Mouse (Mus musculus): ENCODE measurements around the gene Cdc25a.

Gene Cdc25a

DNA sequence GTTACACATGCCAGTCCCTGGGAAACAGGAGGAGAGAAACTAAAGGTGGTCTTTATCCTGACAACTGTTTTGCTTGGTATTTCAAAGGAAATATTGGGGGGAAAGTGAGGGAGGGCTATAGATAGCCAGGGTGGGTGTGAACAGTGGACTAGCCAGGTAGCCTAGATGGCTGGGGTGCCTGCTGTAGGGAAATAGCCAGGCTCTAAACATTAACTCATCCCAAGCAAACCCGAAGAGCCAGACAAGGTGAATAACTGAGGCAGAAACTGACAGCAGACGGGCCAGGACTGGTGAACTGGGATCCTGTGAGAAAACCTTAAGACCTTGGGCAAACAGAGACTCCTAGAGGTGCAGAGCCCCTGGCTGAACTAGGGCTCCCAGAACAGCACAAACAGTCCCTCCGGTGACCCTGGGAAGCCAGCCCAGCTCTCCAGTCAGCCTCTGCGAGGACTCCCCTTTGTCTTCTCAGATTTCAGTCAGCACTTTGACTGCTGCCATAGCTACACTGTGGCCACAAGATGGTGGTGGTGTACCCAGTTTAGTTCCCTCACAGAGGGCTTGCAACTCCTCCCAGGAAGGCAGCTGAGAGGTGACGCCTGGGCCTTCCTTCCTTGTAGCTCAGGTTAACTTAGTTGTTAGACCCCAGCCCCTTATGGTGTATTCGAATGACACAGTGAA is 19.2 kb downstream of the Cdc25a start:
- DNase-seq (ENCODE audit: low read depth, low spot score) = peak; percentile 80

DNA sequence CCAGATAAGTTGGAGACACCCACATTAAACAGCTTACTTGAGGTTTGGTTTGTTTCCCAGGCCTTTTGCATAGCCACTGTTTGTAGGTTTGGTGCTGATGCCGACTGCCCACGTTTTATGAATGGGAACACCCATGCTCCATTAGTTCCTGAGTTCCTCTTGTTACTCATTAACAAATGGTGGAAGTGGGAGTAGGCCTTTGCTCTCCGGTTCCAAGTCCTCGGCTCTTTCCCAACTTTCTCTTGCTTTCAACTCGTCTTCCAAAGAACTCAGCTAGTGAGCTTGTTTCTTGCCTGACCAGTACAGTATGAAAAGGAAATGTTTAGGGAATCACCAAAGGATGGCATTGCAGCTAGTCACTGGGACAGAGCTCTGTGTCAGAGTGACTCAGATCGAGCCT is 20.2 kb downstream of the Cdc25a start:
- no peak for DNase-seq (ENCODE audit: low read depth, low spot score)

DNA sequence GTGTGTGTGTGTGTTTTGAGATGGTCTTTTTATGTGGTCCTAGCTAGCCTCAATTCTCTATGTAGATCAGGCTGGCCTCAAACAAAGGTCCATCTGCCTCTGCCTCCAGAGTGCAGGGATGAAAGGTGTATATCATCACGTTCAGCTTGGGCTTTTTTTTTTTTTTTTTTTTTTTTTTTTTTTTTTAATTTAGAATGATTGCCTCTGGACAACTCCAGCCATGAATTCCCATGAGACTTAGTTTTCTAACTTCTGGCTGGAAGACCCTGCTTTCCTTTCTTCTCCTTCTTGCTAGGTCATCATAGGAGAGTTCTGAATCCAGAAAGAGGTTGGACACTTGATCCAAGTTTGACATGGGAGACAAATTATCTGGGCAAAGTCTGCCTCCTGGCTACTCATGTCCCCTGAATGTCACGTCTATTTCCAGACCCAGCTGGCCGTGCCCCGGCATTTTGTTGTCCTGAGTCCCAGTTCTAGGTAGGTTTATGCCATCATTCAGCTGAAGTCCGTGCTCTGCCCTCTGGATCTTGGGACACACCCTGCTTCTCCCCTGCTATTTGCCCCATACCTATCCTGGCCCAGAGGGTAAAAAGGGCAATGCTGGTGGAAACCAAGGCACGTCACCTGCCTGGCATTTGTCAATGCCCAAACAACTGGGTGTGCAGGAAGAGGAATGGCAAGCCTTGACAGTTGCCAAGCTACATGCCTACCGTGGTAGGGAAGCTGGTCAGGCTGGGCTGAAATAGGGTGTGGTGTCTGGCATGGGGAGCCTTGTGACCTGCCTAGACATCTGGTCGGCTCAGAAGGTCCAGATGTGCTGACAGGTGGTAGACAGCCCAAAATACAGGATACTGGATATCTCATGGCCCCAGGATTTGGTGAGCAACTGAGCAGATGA is 21.1 kb downstream of the Cdc25a start:
- DNase-seq (ENCODE audit: low read depth, low spot score) = no peak

DNA sequence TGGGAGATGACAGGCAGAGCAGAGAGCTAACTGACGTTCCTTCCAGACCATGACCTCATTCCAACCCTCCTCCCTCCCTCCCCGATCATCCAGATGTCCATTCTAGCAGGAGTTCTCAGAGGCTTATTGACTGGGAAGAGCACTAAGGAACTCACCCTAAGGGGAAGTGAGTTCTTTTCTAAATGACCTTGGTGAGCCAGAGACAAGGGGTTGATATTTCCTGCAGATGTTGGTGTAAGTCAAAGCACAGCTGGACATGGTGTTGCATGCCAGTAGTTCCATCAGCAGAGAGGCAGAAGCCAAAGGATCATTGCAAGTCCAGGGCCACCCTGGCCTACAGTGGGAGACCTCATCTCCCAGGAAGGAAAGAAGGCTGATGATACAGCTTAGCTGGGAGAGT is 22.6 kb downstream of the Cdc25a start:
- no peak for DNase-seq (ENCODE audit: low read depth, low spot score)

DNA sequence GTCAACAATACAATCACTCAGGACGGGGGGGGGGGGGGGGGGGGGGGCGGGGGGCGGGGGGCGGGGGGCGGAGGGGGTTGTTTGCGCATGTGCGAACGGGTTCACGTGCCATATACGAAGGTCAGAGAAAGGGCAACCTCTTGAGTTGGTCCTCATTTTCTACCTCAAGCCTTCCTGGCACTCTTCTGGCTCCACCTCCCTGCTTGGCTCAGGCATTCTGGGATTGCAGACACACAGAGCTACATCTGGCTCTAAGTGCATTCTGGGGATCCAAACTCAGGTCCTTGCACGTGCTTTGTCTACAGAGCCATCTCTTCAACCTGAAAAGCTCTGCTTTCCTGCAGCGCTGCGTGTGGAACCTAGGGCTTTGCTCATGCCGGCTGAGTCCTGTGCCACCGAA is 24.0 kb downstream of the Cdc25a start:
- DNase-seq (ENCODE audit: low read depth, low spot score) = no peak

DNA sequence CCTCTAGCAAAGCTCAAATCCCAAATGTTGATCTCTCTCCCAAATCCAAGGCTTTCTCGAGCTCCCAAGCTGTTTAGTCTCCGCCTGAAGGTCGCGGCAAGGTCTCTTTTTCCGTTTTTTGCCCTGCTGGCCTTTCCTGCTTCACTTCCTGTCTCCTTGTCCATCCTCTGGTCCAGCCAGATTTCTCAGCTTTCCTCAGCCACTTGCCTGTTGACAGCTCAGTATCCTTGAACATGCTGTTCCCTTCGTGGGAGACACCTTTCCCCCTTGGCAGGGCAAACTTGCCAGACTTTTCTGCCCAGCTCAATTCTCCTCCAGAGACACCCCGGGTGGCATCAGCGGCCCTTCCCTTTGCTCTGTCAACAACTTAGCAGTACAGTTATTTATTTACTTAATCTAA is 24.4 kb downstream of the Cdc25a start:
- no peak for DNase-seq (ENCODE audit: low read depth, low spot score)

DNA sequence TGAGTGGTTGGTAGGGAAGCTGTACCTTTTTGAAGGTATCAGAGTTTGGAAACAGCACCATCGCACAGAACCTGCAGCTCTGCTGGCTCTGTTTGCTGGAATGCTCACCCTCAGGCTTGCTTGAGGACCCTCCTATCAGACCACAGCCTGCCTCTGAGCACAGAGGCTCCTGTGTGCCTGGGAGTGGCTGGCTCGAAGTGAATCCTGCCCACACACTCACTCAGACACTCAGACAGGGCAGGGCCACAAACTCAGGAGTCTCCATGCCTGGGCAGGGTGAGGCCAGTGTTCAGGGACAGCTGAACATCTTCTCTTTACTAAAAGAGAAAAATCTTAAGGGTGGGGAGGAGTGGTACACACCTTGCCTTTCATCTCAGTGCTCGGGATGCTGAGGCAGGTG is 25.2 kb downstream of the Cdc25a start:
- no peak for DNase-seq (ENCODE audit: low read depth, low spot score)

DNA sequence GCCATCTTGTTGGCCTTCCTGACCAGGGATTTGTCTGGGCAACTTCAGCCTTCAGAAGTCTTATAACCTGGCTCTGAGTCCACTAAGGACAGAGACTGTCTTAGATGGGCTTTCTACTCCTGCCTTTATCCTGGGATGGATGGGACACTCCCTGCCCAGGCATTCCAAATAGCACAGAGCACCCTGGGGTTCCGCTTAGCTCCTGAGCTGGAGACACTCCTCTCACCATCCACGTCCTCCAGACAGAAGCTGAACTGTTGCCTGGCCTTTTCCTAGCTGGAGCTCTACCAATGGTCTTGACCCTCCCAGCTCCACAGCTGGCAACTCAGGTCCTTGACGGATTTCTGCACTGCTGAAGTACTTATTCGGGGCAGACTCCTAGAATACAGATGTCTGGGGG is 26.9 kb downstream of the Cdc25a start:
- no peak for DNase-seq (ENCODE audit: low read depth, low spot score)

DNA sequence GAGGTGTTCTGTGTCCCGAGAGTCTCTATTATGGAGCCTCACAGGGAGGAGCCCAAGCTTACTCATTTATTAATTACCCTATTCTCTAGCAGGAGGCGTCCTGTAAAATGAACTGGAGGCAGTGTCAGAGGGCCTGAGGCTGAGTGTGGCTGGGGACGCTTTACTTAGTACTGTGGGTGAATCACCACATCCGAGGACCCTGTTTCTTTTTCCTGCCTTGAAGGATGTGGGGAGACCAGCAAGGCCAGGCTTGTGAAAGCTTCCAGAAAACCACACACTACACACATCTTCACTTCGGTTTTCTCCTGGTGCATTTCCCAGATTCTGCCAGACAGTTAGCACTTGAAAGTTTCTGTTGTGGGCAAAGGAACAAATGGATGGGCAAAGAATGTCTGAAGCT is 27.4 kb downstream of the Cdc25a start:
- DNase-seq (ENCODE audit: low read depth, low spot score) = no peak

DNA sequence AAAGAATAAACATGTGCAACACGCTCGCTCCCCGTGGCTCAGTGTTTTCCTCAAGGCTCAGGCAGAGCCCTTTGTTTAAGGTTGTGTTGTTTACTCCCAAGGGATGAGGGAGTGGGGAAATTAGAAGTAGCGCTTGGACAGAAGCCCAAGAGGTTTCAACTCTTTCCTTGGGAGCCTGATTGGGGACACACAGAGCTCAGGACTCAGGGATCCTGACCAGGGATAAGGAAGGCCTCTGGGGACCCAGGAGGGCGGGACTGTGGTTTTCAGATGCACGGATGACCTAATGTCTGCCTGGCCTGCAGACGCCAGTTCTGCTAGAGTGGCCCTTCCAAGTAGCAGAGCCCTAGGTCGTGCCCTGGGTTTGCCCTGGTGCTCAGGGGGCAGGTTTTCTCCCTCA is 31.9 kb downstream of the Cdc25a start:
- DNase-seq (ENCODE audit: low read depth, low spot score) = no peak

DNA sequence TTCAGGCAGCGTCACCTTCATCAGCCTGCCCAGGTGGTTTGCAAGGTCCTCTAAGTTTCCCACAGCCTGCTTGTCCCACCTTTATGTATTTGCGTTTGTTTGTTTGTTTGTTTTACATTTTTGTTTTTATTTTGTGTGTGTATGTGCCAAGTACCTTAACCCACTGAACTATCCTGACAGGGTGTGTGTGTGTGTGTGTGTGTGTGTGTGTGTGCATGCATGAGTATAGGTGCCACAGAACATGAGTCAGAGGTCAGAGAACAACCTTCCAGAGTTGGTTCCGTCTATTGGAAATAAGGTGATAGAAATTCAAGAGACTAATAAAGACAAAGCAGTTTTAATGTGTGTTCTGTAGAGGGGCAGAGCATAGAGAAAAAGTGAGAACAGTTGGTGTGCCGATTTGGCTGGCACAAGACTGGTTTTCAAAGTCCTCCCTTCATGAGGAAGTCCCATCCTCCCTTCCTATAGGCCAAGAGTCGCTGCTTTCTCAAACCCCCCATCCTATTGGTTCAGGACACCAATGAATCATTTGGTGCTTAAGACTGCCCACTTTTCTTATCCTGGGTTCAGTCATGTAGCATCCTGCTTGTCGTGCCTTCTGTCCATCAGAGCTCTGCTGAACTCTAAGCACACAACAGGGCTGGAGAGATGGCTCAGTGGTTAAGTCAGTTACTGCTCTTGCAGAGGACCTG is 32.5 kb downstream of the Cdc25a start:
- DNase-seq (ENCODE audit: low read depth, low spot score) = no peak

DNA sequence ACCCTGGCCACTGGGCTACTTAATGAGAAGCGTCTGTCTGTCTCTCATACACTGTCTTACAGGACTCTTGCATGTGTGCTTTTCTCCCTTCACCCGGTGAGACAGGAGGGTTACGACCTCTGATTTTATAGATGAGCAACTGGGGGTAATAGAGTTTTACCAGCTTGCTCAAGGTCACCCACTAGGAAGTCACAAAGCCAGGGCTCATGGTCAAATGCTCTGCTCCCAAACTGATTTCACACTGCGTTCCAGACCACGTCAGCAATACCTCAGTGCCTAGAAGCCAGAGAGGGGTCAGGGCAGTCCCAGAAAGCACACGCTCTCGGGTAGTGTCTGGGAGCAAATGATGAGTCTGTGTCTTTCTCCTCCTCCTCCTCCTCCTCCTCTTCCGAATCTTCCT is 33.7 kb downstream of the Cdc25a start:
- DNase-seq (ENCODE audit: low read depth, low spot score) = no peak

DNA sequence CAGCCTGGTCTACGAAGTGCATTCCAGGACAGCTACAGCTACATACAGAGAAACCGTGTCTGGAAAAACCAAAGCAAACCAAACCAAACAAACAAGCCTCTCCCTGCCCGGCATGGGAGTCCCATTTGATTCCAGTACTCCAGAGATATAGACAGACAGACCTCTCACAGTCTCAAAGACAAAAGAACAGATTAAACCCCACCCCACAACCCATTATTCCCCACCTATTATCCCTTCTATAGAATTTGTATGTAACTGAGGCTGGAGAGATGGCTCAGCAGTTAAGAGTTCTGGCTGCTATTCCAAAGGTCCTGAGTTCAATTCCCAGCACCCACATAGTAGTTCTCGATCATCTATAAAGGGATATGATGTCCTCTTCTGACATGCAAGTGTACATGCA is 34.5 kb downstream of the Cdc25a start:
- no peak for DNase-seq (ENCODE audit: low read depth, low spot score)

DNA sequence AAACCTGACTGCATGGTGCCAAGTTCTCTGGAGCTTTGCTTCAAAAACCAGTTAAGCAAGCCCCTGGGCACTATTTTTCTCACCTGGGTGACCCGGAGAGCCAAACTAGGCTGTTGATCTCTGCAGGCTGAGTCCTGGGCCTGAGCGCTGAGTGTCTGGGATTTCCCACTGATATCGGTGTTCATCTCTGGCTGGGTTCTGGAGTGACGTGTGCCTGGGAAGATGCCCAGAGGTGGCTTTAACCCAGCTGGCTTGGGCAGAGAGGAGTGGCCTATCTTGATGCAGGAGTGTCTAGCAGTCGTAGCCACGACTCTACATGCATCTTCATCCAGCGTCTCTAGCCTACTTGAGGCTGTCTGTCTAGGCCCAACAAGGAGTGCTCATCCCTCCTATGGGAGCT is 36.4 kb downstream of the Cdc25a start:
- DNase-seq (ENCODE audit: low read depth, low spot score) = no peak

DNA sequence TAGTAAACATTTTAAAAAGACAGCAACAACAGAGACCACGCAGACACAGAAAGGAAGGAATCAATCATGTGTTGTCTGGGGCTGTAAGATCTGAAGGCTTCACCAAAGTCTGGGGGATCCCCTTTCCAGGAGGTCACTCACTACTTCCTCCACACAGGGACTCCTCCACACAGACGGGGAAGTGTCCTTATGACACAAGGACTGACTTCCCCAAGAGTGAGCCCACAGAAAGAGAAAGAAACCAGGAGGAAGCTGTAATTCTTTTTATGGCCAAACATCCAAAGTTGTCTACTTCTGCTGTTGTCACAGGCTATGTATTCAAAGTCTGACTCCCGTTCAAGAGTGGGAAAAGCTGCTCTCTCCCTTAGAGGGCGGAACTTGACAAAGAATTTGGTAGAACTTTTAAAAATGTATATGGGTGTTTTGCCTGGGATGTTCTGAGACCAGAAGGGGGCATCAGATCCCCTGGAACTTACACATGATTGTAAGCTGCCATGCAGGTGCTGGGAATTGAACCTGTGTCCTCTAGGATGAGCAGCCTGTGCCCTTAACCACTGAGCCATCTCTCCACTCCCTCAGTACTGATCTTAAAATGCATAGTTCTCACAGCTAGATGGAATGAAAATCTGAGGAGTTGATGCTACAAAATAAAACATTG is 39.0 kb downstream of the Cdc25a start:
- no peak for DNase-seq (ENCODE audit: low read depth, low spot score)

DNA sequence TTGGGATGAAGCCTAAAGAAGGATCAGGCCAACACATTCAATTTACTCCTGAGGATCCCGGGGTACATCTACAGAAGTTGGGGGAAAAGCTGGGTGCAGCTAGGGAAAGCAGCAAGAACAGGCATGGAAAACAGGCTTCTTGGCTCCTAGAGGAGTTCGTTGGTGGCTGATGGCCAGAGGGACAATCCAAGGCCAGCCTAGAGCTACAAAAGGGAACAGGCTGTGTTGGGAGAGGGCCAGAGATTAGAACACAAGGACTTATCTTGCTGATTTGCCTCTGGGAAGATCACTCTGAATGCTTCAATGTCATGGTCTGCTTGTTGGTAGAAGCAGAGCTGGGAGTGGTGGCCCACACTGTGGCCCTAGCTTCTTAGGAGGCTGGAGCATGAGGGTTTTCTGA is 42.6 kb downstream of the Cdc25a start:
- DNase-seq (ENCODE audit: low read depth, low spot score) = no peak

DNA sequence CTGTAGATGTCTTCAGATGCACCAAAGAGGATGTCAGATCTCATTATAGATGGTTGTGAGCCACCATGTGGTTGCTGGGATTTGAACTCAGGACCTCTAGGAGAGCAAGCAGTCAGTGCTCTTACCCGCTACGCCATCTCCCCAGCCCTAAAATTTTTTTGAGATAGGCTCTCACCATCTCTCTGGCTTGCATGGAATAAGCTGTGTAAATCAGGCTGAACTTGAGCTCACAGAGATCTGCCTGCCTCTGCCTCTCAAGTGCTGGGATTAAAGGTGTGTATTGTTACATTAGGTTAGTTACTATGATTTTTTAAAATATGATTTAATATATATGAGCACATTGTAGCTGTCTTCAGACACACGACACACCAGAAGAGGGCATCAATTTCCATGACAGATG is 53.8 kb downstream of the Cdc25a start:
- DNase-seq (ENCODE audit: low read depth, low spot score) = no peak

DNA sequence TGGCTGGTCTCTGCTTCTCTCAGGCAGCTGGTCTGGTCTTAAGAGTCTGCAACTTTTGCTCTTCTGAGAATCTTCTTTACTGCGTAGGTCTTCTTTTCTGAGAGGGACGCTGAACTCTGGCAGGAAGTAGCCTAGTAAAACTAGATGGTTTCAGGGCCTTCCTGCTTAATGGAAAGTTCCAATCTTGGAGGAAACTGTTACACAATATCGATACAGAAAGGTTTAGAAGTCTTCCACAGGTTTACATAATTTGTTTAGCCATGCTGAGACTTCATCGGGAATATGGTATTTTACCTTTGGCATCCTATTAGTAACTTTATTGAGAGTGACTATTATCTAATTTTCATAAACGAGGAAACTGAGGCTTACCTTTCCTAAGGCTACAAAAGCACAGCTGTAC is 54.7 kb downstream of the Cdc25a start:
- DNase-seq (ENCODE audit: low read depth, low spot score) = no peak

DNA sequence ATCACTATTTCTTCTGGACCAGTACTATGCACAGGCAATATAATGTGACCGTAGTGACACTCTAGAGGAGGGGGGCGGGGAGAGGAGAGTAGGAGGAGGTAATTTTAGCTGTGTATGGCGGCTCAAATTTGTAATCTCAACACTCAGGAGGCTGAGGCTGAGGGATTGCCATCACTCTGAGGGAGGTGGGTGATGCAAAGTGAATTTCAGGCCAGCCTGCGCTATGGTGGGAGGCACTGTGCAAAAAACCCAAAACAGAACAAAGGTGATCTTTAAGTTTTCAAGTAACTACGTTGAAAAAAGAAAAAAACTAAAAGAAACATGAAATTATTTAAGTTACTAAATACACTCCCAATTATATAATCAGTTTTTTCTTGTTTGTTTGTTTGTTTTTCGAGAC is 55.4 kb downstream of the Cdc25a start:
- DNase-seq (ENCODE audit: low read depth, low spot score) = peak; percentile 20

DNA sequence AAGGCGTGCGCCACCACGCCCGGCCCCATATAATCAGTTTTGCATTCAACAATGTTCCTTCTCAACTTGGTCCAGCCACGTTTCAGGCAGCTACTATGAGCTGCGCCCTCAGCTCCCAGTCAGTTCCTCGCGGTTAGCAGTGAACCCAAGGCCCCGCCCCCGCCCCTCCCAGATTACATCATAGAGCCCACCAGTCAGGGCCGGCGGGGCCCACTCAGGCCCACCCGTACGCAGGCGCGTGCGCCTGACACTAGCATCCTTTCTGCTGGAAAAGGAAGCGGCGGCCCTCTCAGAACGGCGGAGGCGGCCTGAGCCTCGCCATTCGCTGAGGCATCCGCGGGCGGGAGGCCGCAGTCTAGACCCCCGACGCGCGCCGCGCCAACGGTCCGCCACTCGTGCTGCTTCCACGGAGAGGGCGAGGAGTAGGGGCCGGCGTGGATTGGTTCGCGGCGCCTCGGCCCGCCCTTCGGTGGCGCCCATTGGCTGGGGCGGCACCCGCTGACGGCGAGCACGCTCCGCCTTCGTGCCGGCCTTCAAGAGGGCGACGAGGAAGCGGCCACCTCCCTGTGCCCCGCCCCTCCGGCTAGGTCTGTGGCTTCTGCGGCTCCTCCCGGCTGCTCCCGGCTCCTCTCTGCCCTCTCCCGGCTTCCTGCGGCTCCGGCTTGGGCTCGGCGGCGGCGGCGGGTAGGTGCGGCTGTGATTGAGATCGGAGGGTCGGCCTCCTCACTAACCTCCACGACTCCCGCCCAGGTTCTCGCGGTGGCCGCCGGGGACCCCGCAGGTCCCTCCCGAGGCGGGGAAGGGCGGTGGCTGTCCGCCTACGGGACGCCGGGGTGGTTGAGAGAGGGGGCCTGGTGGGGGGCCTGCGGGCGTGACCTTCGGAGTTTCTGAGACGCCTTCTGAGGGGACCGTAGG is 56.1 kb downstream of the Cdc25a start, which contains the start of gene Map4:
Map4 (plus strand) TSS at position 204 of the 915 bp plus-strand sequence.
- peak; percentile 96 for DNase-seq (ENCODE audit: low read depth, low spot score)

DNA sequence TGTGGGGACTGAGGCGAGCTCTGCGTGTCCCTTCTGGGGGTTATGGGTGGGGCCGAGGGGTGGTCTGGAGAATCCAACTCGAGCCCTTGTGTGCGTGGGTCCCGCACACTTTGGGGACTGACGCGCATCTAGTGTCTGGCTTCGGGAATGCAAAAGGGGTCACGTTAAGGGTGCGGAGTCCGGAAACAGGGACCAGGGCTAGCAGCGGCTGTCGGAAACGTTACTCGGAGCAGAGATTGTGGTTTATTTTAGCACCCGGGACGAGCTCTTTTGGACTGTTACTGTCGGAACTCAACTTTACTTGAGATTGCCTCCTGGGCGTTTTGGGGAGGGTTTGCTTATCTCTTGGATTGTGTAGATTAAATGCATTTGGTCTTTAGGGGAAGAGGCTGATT is 57.0 kb downstream of the Cdc25a start:
- peak; percentile 55 for DNase-seq (ENCODE audit: low read depth, low spot score)
